Mouse (Mus musculus): ENCODE results near the gene Ppp1r1b.
"Not testable (repeated sequence)": the region's sequence is repeated elsewhere in the genome, so short reads cannot be mapped to it uniquely, and the experiment has no call there.

Ppp1r1b gene

GRCm38 (mm10) chr11:98371556-98372240 lies 23.5 kb downstream of the Ppp1r1b start:
- in situ Hi-C loops (cut with MboI, MseI): no loop called here

GRCm38 (mm10) chr11:98372406-98372805 lies 24.2 kb downstream of the Ppp1r1b start:
- in situ Hi-C loops (cut with MboI, MseI): no loop called here

GRCm38 (mm10) chr11:98373244-98373643 lies 25.0 kb downstream of the Ppp1r1b start:
- in situ Hi-C loops (cut with MboI, MseI): no loop called here

GRCm38 (mm10) chr11:98374266-98374665 lies 26.1 kb downstream of the Ppp1r1b start:
- in situ Hi-C loops (cut with MboI, MseI): no loop called here

GRCm38 (mm10) chr11:98376756-98377155 lies 28.6 kb downstream of the Ppp1r1b start:
- in situ Hi-C loops (cut with MboI, MseI): no loop called here

- in situ Hi-C loops (cut with MboI, MseI): no loop called here
Measured at GRCm38 (mm10) chr11:98377787-98378186, 29.6 kb downstream of the Ppp1r1b start.

- in situ Hi-C loops (cut with MboI, MseI): no loop called here
Measured at GRCm38 (mm10) chr11:98379379-98379778, 31.2 kb downstream of the Ppp1r1b start.

- in situ Hi-C loops (cut with MboI, MseI): no loop called here
Measured at GRCm38 (mm10) chr11:98380106-98380505, 31.9 kb downstream of the Ppp1r1b start.

- in situ Hi-C loops (cut with MboI, MseI): no loop called here
Measured at GRCm38 (mm10) chr11:98381651-98382050, 33.4 kb downstream of the Ppp1r1b start.

GRCm38 (mm10) chr11:98382405-98382804 lies 34.2 kb downstream of the Ppp1r1b start:
- in situ Hi-C loops (cut with MboI, MseI): not testable (repeated sequence)

- in situ Hi-C loops (cut with MboI, MseI): no loop called here
Measured at GRCm38 (mm10) chr11:98383261-98384030, 35.2 kb downstream of the Ppp1r1b start, which contains the start of gene Tcap. TSS of gene Tcap (plus strand) at chr11:98383811.

GRCm38 (mm10) chr11:98384216-98384615 lies 36.0 kb downstream of the Ppp1r1b start:
- in situ Hi-C loops (cut with MboI, MseI): no loop called here

- in situ Hi-C loops (cut with MboI, MseI): no loop called here
Measured at GRCm38 (mm10) chr11:98384721-98385637, 36.8 kb downstream of the Ppp1r1b start.

- in situ Hi-C loops (cut with MboI, MseI): no loop called here
Measured at GRCm38 (mm10) chr11:98385638-98386585, 37.7 kb downstream of the Ppp1r1b start, which contains the start of gene Pnmt. TSS of gene Pnmt (plus strand) at chr11:98386450.

GRCm38 (mm10) chr11:98386596-98386995 lies 38.4 kb downstream of the Ppp1r1b start:
- in situ Hi-C loops (cut with MboI, MseI): no loop called here

- in situ Hi-C loops (cut with MboI, MseI): no loop called here
Measured at GRCm38 (mm10) chr11:98387056-98387577, 38.9 kb downstream of the Ppp1r1b start.

- in situ Hi-C loops (cut with MboI, MseI): no loop called here
Measured at GRCm38 (mm10) chr11:98388282-98388681, 40.1 kb downstream of the Ppp1r1b start.

GRCm38 (mm10) chr11:98389221-98389780 lies 41.1 kb downstream of the Ppp1r1b start:
- in situ Hi-C loops (cut with MboI, MseI): no loop called here

GRCm38 (mm10) chr11:98390141-98390540 lies 41.9 kb downstream of the Ppp1r1b start:
- in situ Hi-C loops (cut with MboI, MseI): no loop called here

GRCm38 (mm10) chr11:98392034-98392433 lies 43.8 kb downstream of the Ppp1r1b start:
- in situ Hi-C loops (cut with MboI, MseI): no loop called here
